Mouse (Mus musculus): ENCODE results near the gene Med16. TPM values are rescaled to one million over a fixed set of nuclear protein-coding genes. Genes with fewer than 3 reads are reported as not detected.
"Not testable (repeated sequence)": the region's sequence is repeated elsewhere in the genome, so short reads cannot be mapped to it uniquely, and the experiment has no call there.

Med16 gene
- total RNA-seq, 2 experiments from 2014 or later = 57.7 to 59.3 TPM

GRCm38 (mm10) chr10:79907415-79907814 is 1.3 kb downstream of the Med16 start:
- TF ChIP-seq CTCF (conservative IDR thresholded peaks at IDR 0.05) = no peak
- DNase-seq (ENCODE audit: low spot score in 2 of 2) = no peak
- no peak overlapping the region for H3K4me3 ChIP-seq
- no peak overlapping the region for H3K27ac ChIP-seq

GRCm38 (mm10) chr10:79906712-79907111 is 2.0 kb downstream of the Med16 start:
- H3K4me3 ChIP-seq = no peak overlapping the region

GRCm38 (mm10) chr10:79900951-79901410 is 7.7 kb downstream of the Med16 start:
- Histone ChIP-seq H3K4me3 (peak overlapping the region; percentile 2; the same call in 1 of the 2 replicates), H3K27ac (peak overlapping the region; percentile 88)
- DNase-seq (ENCODE audit: low spot score in 2 of 2) = peak; percentile 74 to 86
- peak; percentile 64 for TF ChIP-seq CTCF (conservative IDR thresholded peaks at IDR 0.05)

More at GRCm38 (mm10) chr10:79906712-79907111, 2.0 kb downstream of the Med16 start:
- no peak overlapping the region for H3K27ac ChIP-seq
- no peak for TF ChIP-seq CTCF (conservative IDR thresholded peaks at IDR 0.05)
- no peak for DNase-seq (ENCODE audit: low spot score in 2 of 2)

DNA sequence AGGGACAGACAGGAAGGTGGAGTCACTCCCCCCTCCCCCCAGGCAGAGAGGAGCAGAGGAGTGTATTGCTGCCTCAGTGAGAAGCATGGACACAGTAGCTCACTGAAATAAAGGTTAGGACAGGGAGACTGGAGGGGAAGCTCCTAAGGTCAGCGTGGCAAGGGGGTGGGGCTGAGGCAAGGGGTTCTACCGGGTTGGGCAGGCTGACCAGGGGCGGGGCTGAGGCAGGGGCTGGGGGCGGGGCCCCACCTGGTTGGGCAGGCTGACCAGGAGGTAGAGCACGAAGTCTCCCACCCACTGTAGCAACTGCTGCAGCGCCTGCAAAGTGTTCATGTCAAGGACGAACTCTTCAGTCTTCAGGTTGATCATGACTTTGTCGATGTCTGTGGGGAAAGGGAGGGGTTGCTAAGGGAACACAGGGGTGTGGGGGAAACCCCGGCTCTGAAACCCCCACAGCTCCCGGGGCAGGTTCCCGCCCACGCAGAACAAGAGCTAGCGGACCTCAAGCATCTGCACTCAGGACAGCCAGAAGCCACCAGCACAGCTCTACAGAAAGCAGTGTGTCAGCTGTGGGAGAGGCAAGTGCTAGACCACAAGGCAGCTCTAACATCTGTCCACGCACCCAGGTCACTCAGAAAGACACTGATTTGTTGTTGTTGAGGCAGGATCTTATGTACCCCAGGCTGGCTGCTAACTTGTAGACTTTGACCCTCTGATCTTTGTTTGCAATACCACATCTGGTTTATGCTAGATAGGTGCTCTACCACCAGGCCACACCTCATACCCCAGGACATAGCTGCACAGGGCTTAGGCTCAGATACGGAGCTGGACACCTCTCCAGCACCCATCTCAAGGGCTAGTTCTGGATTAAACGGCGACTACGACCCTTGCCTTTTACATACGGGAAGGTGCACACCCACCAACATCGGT is 11.1 kb downstream of the Med16 start:
- no peak overlapping the region for H3K4me3 ChIP-seq
- no peak for DNase-seq (ENCODE audit: low spot score in 2 of 2)
- TF ChIP-seq CTCF (conservative IDR thresholded peaks at IDR 0.05) = no peak
- no peak overlapping the region for H3K27ac ChIP-seq

DNA sequence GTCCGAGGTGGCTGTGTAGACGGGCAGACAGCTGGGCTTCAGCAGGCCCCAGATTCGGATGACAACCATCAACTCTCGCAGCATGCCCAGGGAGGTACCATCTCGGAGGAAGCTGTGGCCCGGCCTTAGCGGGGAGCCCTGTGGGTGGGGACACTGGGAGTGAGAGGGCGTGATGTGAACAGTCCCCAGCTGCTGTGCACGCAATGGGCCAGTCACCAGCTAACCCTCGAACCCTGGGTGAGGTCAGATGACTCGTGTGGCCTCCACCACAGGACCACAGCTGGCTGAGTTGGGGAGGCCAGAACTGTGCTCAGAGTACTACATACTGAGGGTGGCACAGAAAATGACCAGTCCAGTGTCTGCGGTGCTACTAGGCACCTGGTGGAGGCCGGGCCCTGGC is 11.9 kb downstream of the Med16 start:
- no peak for DNase-seq (ENCODE audit: low spot score in 2 of 2)
- H3K4me3 ChIP-seq = no peak overlapping the region
- TF ChIP-seq CTCF (conservative IDR thresholded peaks at IDR 0.05) = no peak
- no peak overlapping the region for H3K27ac ChIP-seq

DNA sequence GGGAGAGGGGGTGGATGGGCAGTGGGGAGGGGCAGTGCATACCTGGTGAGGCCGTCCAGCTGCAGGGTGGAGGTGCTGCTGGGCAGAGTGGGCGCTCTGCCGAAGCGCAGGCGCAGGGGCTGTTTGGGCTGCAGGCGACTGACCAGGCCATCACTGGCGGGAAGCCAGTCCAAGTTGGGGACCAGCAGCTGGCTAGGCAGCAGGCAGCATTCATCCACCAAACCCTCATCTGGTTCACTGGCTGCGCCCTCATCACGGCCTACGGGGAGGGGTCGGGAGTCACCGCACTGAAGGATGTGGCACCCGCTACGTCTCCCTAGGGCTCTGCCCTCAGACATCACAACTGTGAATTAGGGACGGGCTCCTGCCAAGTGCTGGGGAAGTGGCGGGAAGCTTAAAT is 12.4 kb downstream of the Med16 start:
- Histone ChIP-seq H3K4me3 (no peak overlapping the region), H3K27ac (no peak overlapping the region)
- no peak for TF ChIP-seq CTCF (conservative IDR thresholded peaks at IDR 0.05)
- no peak for DNase-seq (ENCODE audit: low spot score in 2 of 2)

GRCm38 (mm10) chr10:79892451-79893118 is 16.1 kb downstream of the Med16 start:
- TF ChIP-seq CTCF (conservative IDR thresholded peaks at IDR 0.05) = peak; percentile 90
- peak; percentile 61 to 84 for DNase-seq (ENCODE audit: low spot score in 2 of 2)
- not testable (repeated sequence) for H3K4me3 ChIP-seq, H3K27ac ChIP-seq

GRCm38 (mm10) chr10:79890670-79891069 is 18.1 kb downstream of the Med16 start, which contains the start of gene Cfd:
Cfd (plus strand) TSS chr10:79890853.
- Histone ChIP-seq H3K27ac (no peak within 1 kb of the TSS), H3K4me3 (no peak within 1 kb of the TSS)
- no peak for TF ChIP-seq CTCF (conservative IDR thresholded peaks at IDR 0.05)
- DNase-seq (ENCODE audit: low spot score in 2 of 2) = no peak

- Histone ChIP-seq H3K4me3 (no peak overlapping the region), H3K27ac (no peak overlapping the region)
- no peak for TF ChIP-seq CTCF (conservative IDR thresholded peaks at IDR 0.05)
- no peak for DNase-seq (ENCODE audit: low spot score in 2 of 2)
Observed at GRCm38 (mm10) chr10:79889386-79889785, 19.3 kb downstream of the Med16 start.

GRCm38 (mm10) chr10:79886611-79887010 is 22.1 kb downstream of the Med16 start:
- H3K27ac ChIP-seq = no peak overlapping the region
- no peak for TF ChIP-seq CTCF (conservative IDR thresholded peaks at IDR 0.05)
- no peak overlapping the region for H3K4me3 ChIP-seq
- no peak for DNase-seq (ENCODE audit: low spot score in 2 of 2)

- Histone ChIP-seq H3K27ac (no peak within 1 kb of the TSS), H3K4me3 (no peak within 1 kb of the TSS)
- TF ChIP-seq CTCF (conservative IDR thresholded peaks at IDR 0.05) = no peak
- DNase-seq (ENCODE audit: low spot score in 2 of 2) = no peak
Observed at GRCm38 (mm10) chr10:79886054-79886453, 22.7 kb downstream of the Med16 start, which contains the start of gene Elane. Elane (plus strand) TSS chr10:79886247.

DNA sequence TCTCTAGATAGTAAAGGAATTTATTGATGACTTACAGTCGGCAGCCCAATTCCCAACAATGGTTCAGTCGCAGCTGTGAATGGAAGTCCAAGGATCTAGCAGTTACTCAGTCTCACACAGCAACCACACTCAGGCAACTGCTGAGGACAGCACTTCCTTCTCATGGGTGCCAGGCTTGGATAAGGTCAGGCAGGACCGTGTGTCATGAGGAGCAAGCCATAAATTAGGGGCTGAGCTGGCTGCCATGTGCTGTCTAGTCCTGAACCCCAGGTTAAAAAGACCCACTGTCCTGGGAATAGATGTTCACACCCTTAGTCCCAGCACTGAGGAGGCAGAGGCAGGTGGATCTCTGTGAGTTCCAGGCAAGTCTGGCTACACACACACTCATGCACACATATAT is 23.8 kb downstream of the Med16 start:
- not testable (repeated sequence) for DNase-seq (ENCODE audit: low spot score in 2 of 2); H3K4me3 ChIP-seq; H3K27ac ChIP-seq

- no peak for TF ChIP-seq CTCF (conservative IDR thresholded peaks at IDR 0.05)
- Histone ChIP-seq H3K27ac (no peak overlapping the region), H3K4me3 (no peak overlapping the region)
- DNase-seq (ENCODE audit: low spot score in 2 of 2) = no peak
Observed at GRCm38 (mm10) chr10:79884446-79884845, 24.3 kb downstream of the Med16 start.
